ENCODE assay signal across 11 mouse cellular contexts in genomic region chr9:47910501-47910906, GRCm38 (mm10).
DNase-seq lines count a peak whose midpoint lies in the region; ATAC-seq and TF ChIP-seq lines count a peak whose summit lies in the region.
"Had no signal": no experiment of that assay in that cellular context is flagged by ENCODE, and none has a peak within 500 bp of the region (broad histone marks: within the 10 kb centered on the region; RNA-seq: fewer than 3 reads in every experiment).

No protein-coding gene starts in this region.

- DNase-seq in cerebellum, postnatal 10 days = peak; percentile 75 to 84
- DNase-seq in cerebellum, postnatal 36 days = no peak
- peak; percentile 64 for DNase-seq in layer of hippocampus, adult 11-12 months (ENCODE audit: low spot score)
- peak; percentile 87 for DNase-seq in midbrain, embryonic 11.5 days (ENCODE audit: low spot score, missing footprints)
- peak; percentile 47 for DNase-seq in right cerebral cortex, postnatal 4 days
- no peak for DNase-seq in thymus, adult 2 months
- DNase-seq: B cell, adult 2 months; kidney, postnatal 10 days had no signal

- TF ChIP-seq CTCF in thymus, adult 2 months (IDR thresholded peaks at IDR 0.05; ENCODE audit: borderline replicate concordance, control insufficient read depth, extremely low read depth, insufficient read depth, low read length, poor library complexity) = no peak

- H3K4me2 ChIP-seq in midbrain, embryonic 11.5 days = no peak overlapping the region
- H3K4me2 ChIP-seq in kidney, embryonic 15.5 days = no peak overlapping the region
- H3K4me2 ChIP-seq in intestine, embryonic 15.5 days (replicated peaks) = no peak overlapping the region

- peaks cover 16% of the 10 kb centered on the region for H3K4me1 ChIP-seq in midbrain, embryonic 11.5 days (ENCODE audit: control insufficient read depth, insufficient read depth, low read length)
- H3K4me1 ChIP-seq in thymus, adult 2 months (replicated peaks; ENCODE audit: control insufficient read depth, insufficient read depth, low read length) = no peaks in the 10 kb centered on the region
- peaks cover 4% of the 10 kb centered on the region; the same call in 1 of the 2 replicates for H3K4me1 ChIP-seq in kidney, embryonic 15.5 days
- H3K4me1 ChIP-seq in intestine, embryonic 15.5 days (replicated peaks) = no peaks in the 10 kb centered on the region

- no peaks in the 10 kb centered on the region for H3K9me3 ChIP-seq in midbrain, embryonic 11.5 days (ENCODE audit: control insufficient read depth, low read length)
- H3K9me3 ChIP-seq in kidney, embryonic 15.5 days (replicated peaks) = no peaks in the 10 kb centered on the region
- no peaks in the 10 kb centered on the region for H3K9me3 ChIP-seq in intestine, embryonic 15.5 days

- H3K36me3 ChIP-seq in midbrain, embryonic 11.5 days (ENCODE audit: control insufficient read depth, insufficient read depth, low read length) = no peaks in the 10 kb centered on the region
- H3K36me3 ChIP-seq in thymus, adult 2 months (ENCODE audit: control insufficient read depth, insufficient read depth, low read length) = no peaks in the 10 kb centered on the region
- H3K36me3 ChIP-seq in kidney, embryonic 15.5 days = no peaks in the 10 kb centered on the region
- H3K36me3 ChIP-seq in intestine, embryonic 15.5 days = no peaks in the 10 kb centered on the region

- H3K27ac ChIP-seq in midbrain, embryonic 11.5 days (ENCODE audit: low read depth, low read length) = peak overlapping the region; percentile 58
- no peak overlapping the region for H3K27ac ChIP-seq in thymus, adult 2 months (ENCODE audit: control insufficient read depth, insufficient read depth, low read length)
- H3K27ac ChIP-seq in kidney, embryonic 15.5 days = no peak overlapping the region
- no peak overlapping the region for H3K27ac ChIP-seq in intestine, embryonic 15.5 days
- H3K27ac ChIP-seq: macrophage had no signal

- peaks cover 2% of the 10 kb centered on the region; the same call in 1 of the 2 replicates for H3K27me3 ChIP-seq in midbrain, embryonic 11.5 days (ENCODE audit: control insufficient read depth, insufficient read depth, low read length)
- H3K27me3 ChIP-seq in thymus, adult 2 months (ENCODE audit: control insufficient read depth, insufficient read depth, low read length) = no peaks in the 10 kb centered on the region
- H3K27me3 ChIP-seq in kidney, embryonic 15.5 days = peaks cover 11% of the 10 kb centered on the region
- H3K27me3 ChIP-seq in intestine, embryonic 15.5 days (replicated peaks) = no peaks in the 10 kb centered on the region

- peak overlapping the region; percentile 11; the same call in 1 of the 2 replicates for H3K9ac ChIP-seq in midbrain, embryonic 11.5 days (ENCODE audit: low read length)
- no peak overlapping the region for H3K9ac ChIP-seq in kidney, embryonic 15.5 days
- no peak overlapping the region for H3K9ac ChIP-seq in intestine, embryonic 15.5 days

- no peak for TF ChIP-seq POLR2A in thymus, adult 2 months (IDR thresholded peaks at IDR 0.05; ENCODE audit: control insufficient read depth, extremely low read depth, insufficient read depth, low read length, poor library complexity)

- no peak overlapping the region for H3K4me3 ChIP-seq in midbrain, embryonic 11.5 days (ENCODE audit: low read depth, low read length)
- no peak overlapping the region for H3K4me3 ChIP-seq in thymus, adult 2 months (ENCODE audit: control insufficient read depth, insufficient read depth, low read length)
- H3K4me3 ChIP-seq in kidney, embryonic 15.5 days (replicated peaks) = no peak overlapping the region
- H3K4me3 ChIP-seq in intestine, embryonic 15.5 days (replicated peaks) = no peak overlapping the region

- WGBS in midbrain, embryonic 11.5 days = 17% methylated on average over 6 of the region's 6 CpGs
- 66% methylated on average over 6 of the region's 6 CpGs for WGBS in thymus, adult 2 months
- WGBS in kidney, embryonic 15.5 days = 33% methylated on average over 6 of the region's 6 CpGs
- WGBS in intestine, embryonic 15.5 days = 24% methylated on average over 6 of the region's 6 CpGs

- ATAC-seq in midbrain, embryonic 11.5 days (ENCODE audit: low FRiP score) = peak; percentile 87
- ATAC-seq in kidney, embryonic 15.5 days (replicated peaks; ENCODE audit: low FRiP score) = no peak
- no peak for ATAC-seq in intestine, embryonic 15.5 days

Comparison
In these comparisons a context has a peak if more than half of its experiments do, and no peak if none do; other contexts are left out.
1. DNase-seq: peak in cerebellum, postnatal 10 days (2 of 2), layer of hippocampus, adult 11-12 months (single experiment), midbrain, embryonic 11.5 days (single experiment) and right cerebral cortex, postnatal 4 days (single experiment); none in cerebellum, postnatal 36 days (0 of 2) and thymus, adult 2 months (single experiment).